Mouse (Mus musculus) erythroblast, embryonic 14.5 days (primary cell): ENCODE measurements around the gene Tmem132c. TPM values are rescaled to one million over a fixed set of nuclear protein-coding genes. Genes with fewer than 3 reads are reported as not detected.

Experiments
- H3K27me3 ChIP-seq: 2 replicates; pipeline ENCODE4 v1.6.1; 2012; ENCODE audit warnings: inconsistent platforms; ENCODE audit not compliant: control insufficient read depth
- H3K36me3 ChIP-seq: 2 replicates; pipeline ENCODE4 v1.6.1; 2012; ENCODE audit warnings: mild to moderate bottlenecking, inconsistent platforms; ENCODE audit not compliant: control insufficient read depth
- H3K4me1 ChIP-seq: 2 replicates; pipeline ENCODE4 v1.6.1; 2012; ENCODE audit warnings: inconsistent platforms; ENCODE audit not compliant: control insufficient read depth
- H3K4me3 ChIP-seq: replicated peaks from 2 replicates; pipeline ENCODE3; 2012; ENCODE audit warnings: moderate library complexity, mild to moderate bottlenecking, inconsistent platforms
- H3K9me3 ChIP-seq: 2 replicates; pipeline ENCODE4 v1.6.1; 2012; ENCODE audit warnings: low read length, inconsistent platforms, mixed read lengths; ENCODE audit not compliant: control insufficient read depth
- GATA1 ChIP-seq: IDR thresholded peaks from 2 replicates; pipeline ENCODE4 v1.6.1; 2012; ENCODE audit warnings: low read length, inconsistent platforms, mixed read lengths
- TAL1 ChIP-seq: IDR thresholded peaks from 3 replicates; pipeline ENCODE4 v1.6.1; 2012; ENCODE audit warnings: low read length, inconsistent platforms, mixed read lengths
- polyA plus RNA-seq: library from polyadenylated mRNA; stranded (reverse); fragments of >175 nt; gene quantifications from 2 replicates; pipeline ENCODE4 v1.2.3, GENCODE M21; 2012

Gene Tmem132c
- polyA plus RNA-seq, 1 experiment, result not detected

DNA sequence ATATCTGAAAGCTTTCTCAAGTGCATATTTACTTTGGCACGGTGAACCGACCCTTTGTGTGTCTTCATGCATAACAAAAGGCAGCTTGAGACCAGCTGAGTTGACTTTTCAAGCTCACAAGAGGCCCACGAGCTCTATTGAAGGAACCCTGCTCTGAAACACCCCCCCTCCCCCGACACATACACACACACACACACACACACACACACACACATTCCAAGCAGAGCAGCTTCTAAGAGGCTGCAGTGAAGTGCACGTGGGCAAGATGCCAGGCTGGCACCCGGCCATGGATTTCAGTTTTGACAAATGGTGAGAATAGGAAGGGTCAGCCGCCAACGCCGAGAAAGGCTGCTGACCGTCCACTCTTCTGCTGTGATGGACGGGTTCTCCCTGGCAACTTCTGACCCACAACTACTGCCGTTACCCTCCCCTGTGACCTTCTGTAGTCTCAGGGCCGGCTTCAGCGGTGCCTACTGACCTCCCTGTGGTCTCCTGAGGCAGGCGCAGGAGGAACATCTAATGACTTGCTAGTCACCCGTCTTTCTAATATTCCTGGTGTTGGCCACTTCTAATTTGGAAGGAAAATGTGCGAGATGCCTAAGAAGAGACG is 163.9 kb downstream of the Tmem132c start:
- Histone ChIP-seq H3K4me1 (no peaks in the 10 kb centered on the region), H3K36me3 (no peaks in the 10 kb centered on the region), H3K27me3 (no peaks in the 10 kb centered on the region; the same call in 1 of the 2 replicates), H3K9me3 (peaks cover 78% of the 10 kb centered on the region), H3K4me3 (no peak overlapping the region)
- TF ChIP-seq TAL1, result no peak
- no peak for TF ChIP-seq GATA1

GRCm38 (mm10) chr5:127406014-127406655 is 164.5 kb downstream of the Tmem132c start:
- no peak for TF ChIP-seq TAL1
- no peak for TF ChIP-seq GATA1
- Histone ChIP-seq H3K9me3 (peaks cover 78% of the 10 kb centered on the region), H3K4me3 (no peak overlapping the region)

GRCm38 (mm10) chr5:127416536-127416935 is 174.9 kb downstream of the Tmem132c start:
- Histone ChIP-seq H3K27me3 (no peaks in the 10 kb centered on the region), H3K36me3 (no peaks in the 10 kb centered on the region), H3K4me3 (no peak overlapping the region), H3K4me1 (no peaks in the 10 kb centered on the region), H3K9me3 (peaks cover 70% of the 10 kb centered on the region)
- no peak for TF ChIP-seq GATA1
- no peak for TF ChIP-seq TAL1

More at GRCm38 (mm10) chr5:127406014-127406655, 164.5 kb downstream of the Tmem132c start:
- H3K36me3 ChIP-seq, result no peaks in the 10 kb centered on the region
- no peaks in the 10 kb centered on the region; the same call in 1 of the 2 replicates for H3K27me3 ChIP-seq
- H3K4me1 ChIP-seq, result no peaks in the 10 kb centered on the region

DNA sequence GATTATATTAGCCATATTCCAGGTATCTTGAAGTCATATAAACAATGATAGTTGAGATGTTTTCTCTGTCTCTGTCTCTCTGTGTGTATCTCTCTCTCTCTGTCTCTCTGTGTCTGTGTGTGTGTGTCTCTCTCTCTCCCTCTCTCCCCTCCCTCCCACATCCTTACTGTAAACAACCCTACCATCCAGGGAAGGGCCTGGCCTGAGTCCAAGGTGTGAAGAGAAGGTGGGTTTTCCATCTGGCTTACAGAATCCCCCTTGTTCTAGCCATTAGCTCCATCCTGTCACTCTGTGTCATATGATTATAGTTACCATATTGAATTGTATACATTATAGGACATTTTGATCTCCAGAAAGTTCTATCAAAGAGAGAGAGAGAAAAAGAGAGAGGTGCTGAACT is 182.3 kb downstream of the Tmem132c start:
- Histone ChIP-seq H3K4me3 (no peak overlapping the region), H3K36me3 (no peaks in the 10 kb centered on the region), H3K9me3 (peaks cover 38% of the 10 kb centered on the region), H3K4me1 (no peaks in the 10 kb centered on the region), H3K27me3 (no peaks in the 10 kb centered on the region)
- no peak for TF ChIP-seq TAL1
- TF ChIP-seq GATA1, result no peak

DNA sequence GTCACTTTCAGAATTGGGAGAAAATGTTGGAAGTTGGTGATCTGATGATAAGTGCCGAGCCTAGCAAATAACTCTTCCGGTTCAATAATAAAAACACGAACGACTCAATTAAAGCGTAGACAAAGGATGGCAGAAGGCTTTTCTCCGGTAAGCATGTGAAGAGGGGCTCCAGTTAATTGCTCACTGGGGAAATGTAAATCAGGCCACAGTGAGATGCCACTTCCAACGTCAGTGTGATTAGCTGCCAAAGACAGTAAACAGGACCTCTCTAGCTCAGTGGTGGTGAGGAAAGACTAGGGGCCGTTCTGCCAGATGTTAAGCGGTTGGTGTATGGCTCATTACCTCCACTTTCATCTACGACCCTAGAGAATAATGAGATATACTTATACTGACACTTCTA is 187.5 kb downstream of the Tmem132c start:
- no peaks in the 10 kb centered on the region for H3K27me3 ChIP-seq
- peaks cover 60% of the 10 kb centered on the region for H3K9me3 ChIP-seq
- no peak overlapping the region for H3K4me3 ChIP-seq
- H3K4me1 ChIP-seq, result no peaks in the 10 kb centered on the region
- TF ChIP-seq TAL1, result no peak
- TF ChIP-seq GATA1, result no peak
- no peaks in the 10 kb centered on the region for H3K36me3 ChIP-seq

DNA sequence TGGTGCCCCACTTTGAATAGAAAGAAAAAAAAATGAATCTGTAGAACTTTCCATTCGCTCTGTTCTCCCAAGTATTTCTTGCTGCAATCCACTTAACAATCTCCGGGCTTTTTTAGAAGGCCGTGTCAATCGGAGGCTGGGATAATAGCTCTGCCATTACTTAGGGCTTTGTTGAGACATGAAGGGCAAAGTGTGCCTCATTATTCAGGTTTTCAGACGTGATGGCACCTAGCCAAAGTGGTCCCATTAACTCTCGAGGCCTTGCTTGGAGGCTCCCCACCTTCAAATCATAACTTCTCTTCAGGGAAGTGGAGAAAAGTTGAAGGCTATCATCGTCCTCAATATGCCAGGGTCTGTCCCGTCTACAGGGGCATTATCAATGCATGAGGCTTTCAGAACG is 190.0 kb downstream of the Tmem132c start:
- TF ChIP-seq GATA1 (no peak), TAL1 (no peak)
- no peaks in the 10 kb centered on the region for H3K27me3 ChIP-seq
- no peaks in the 10 kb centered on the region for H3K36me3 ChIP-seq
- no peaks in the 10 kb centered on the region for H3K4me1 ChIP-seq
- H3K4me3 ChIP-seq, result no peak overlapping the region
- peaks cover 71% of the 10 kb centered on the region for H3K9me3 ChIP-seq

DNA sequence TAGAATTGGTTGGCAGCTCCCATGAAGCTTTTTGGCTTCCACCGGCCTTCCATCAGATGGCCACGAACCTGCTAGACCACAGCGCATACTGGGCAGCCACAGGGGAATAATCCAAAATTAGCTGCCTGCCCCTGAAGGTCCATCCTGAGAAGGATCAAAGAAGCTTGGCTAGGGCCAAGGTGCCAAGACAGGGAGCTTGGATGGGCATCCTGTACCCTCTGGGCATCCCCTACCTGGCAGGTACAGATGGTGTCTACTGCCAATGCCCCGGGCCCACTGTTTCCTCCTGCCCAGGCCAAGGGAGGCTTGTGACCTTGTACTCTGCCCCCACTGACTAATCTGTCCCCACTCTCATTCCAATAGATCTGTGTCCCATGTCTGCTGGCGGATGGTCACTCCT is 195.2 kb downstream of the Tmem132c start:
- TF ChIP-seq GATA1, result no peak
- Histone ChIP-seq H3K4me3 (no peak overlapping the region), H3K9me3 (peaks cover 78% of the 10 kb centered on the region), H3K27me3 (no peaks in the 10 kb centered on the region), H3K36me3 (no peaks in the 10 kb centered on the region), H3K4me1 (no peaks in the 10 kb centered on the region)

DNA sequence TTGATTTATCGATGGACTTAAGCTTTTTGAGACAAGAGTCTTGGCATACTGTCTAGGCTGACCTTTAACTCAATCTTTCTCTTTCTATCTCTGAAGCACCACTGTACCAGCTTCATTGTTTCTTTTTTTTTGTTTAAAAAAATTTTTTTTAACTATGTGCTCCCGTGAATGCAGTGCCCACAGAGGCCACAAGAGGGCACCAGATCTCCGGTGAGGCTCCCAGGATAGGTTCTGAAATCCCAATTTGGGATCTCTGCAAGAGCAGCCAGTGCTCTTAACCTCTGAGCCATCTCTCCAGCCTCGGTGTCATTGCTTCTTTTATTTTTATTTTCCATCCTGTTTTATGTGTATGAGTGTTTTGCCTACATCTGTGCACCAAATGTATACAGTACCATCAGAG is 197.0 kb downstream of the Tmem132c start:
- no peaks in the 10 kb centered on the region for H3K36me3 ChIP-seq

DNA sequence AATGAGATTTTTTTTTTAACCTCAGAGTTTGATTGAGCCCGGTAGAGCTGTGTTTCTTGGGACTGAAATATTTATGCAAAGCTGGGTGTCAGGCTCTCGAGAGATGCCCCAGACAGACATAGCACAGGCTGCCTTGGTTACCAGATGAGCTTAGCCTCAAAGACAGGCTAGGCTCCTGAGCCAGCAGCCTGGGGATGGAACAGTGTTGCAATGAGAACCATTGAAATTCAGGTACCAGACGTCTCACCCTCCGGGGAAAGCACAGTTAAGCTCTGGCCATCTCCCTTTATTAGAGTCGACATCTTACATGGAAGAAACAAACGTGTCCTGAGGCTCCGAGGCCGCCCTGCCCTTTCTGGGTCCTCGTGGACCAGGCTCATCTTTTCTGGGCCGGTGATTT is 200.4 kb downstream of the Tmem132c start:
- no peak overlapping the region for H3K4me3 ChIP-seq
- no peaks in the 10 kb centered on the region for H3K4me1 ChIP-seq
- H3K27me3 ChIP-seq, result no peaks in the 10 kb centered on the region
- H3K9me3 ChIP-seq, result peaks cover 73% of the 10 kb centered on the region
- H3K36me3 ChIP-seq, result no peaks in the 10 kb centered on the region
- no peak for TF ChIP-seq TAL1
- no peak for TF ChIP-seq GATA1

More for the DNA sequence above, 197.0 kb downstream of the Tmem132c start:
- Histone ChIP-seq H3K4me3 (no peak overlapping the region), H3K9me3 (peaks cover 74% of the 10 kb centered on the region), H3K27me3 (no peaks in the 10 kb centered on the region), H3K4me1 (no peaks in the 10 kb centered on the region)
- TF ChIP-seq GATA1, result no peak
- no peak for TF ChIP-seq TAL1

- H3K9me3 ChIP-seq, result peaks cover 63% of the 10 kb centered on the region
- no peaks in the 10 kb centered on the region for H3K27me3 ChIP-seq
- no peak overlapping the region for H3K4me3 ChIP-seq
- H3K36me3 ChIP-seq, result no peaks in the 10 kb centered on the region
- no peak for TF ChIP-seq TAL1
- no peak for TF ChIP-seq GATA1
- no peaks in the 10 kb centered on the region for H3K4me1 ChIP-seq
These were observed 212.0 kb downstream of the Tmem132c start for GRCm38 (mm10) chr5:127453580-127453979.
